Comparison of ENCODE assay signal across 13 mouse cellular contexts in the genomic region with DNA sequence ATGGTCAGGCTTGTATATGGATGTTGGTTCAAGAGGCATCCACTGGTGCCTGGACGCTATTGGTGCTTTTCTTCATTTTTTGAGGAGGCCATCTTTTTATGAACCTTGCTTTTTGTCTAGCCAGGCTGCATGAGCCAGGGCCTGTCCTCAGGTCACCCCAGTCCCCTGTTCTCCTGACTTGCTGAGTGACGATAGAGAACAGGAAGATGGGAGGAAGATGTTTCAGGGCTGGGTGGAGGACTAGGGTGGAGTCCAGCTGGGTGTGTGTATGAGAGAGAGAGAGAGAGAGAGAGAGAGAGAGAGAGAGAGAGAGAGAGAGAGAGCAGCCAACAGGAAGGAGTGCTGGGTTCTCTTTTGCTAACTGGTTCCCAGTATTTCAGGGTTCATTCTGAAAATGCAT.
DNase-seq lines count a peak whose midpoint lies in the region; ATAC-seq and TF ChIP-seq lines count a peak whose summit lies in the region.
"Had no signal": no experiment of that assay in that cellular context is flagged by ENCODE, and none has a peak within 500 bp of the region (broad histone marks: within the 10 kb centered on the region; RNA-seq: fewer than 3 reads in every experiment).

No protein-coding gene starts in this region.

- no peak for TF ChIP-seq EP300 in lung, postnatal 0 days (IDR thresholded peaks at IDR 0.05)

- DNase-seq in lung, postnatal 0 days (ENCODE audit: low spot score): no peak
- DNase-seq in lung, adult 2 months: no peak
- no peak for DNase-seq in cerebellum, adult 2 months
- DNase-seq: cerebellum, postnatal 25 days; liver, embryonic 13.5 days; thymus, postnatal 36 days had no signal

- TF ChIP-seq CTCF in lung, postnatal 0 days (IDR thresholded peaks at IDR 0.05): no peak
- TF ChIP-seq CTCF in lung, adult 2 months (IDR thresholded peaks at IDR 0.05; ENCODE audit: insufficient read depth, low read length): no peak
- TF ChIP-seq CTCF in cerebellum, adult 2 months (IDR thresholded peaks at IDR 0.05; ENCODE audit: borderline replicate concordance, insufficient read depth, low read depth, low read length): no peak

- no peak for ATAC-seq in heart, embryonic 13.5 days (ENCODE audit: extremely low read depth, insufficient number of reproducible peaks, low FRiP score, low TSS enrichment)
- no peak for ATAC-seq in heart, embryonic 11.5 days (replicated peaks; ENCODE audit: insufficient number of reproducible peaks, low FRiP score, low TSS enrichment)
- no peak for ATAC-seq in lung, postnatal 0 days
- ATAC-seq in intestine, embryonic 15.5 days: peak; percentile 3; the same call in 1 of the 2 replicates
- ATAC-seq in stomach, embryonic 14.5 days (ENCODE audit: insufficient number of reproducible peaks, insufficient read depth, low FRiP score, low read depth): no peak

- H3K4me1 ChIP-seq in heart, embryonic 13.5 days: peaks cover 63% of the 10 kb centered on the region
- H3K4me1 ChIP-seq in heart, embryonic 11.5 days (ENCODE audit: control insufficient read depth, insufficient read depth, low read length): peaks cover 21% of the 10 kb centered on the region
- peaks cover 13% of the 10 kb centered on the region for H3K4me1 ChIP-seq in lung, postnatal 0 days (ENCODE audit: insufficient read depth, low read depth, low read length)
- H3K4me1 ChIP-seq in lung, adult 2 months (ENCODE audit: control insufficient read depth, insufficient read depth, low read length): peaks cover 30% of the 10 kb centered on the region
- H3K4me1 ChIP-seq in intestine, embryonic 15.5 days (replicated peaks): peaks cover 15% of the 10 kb centered on the region
- H3K4me1 ChIP-seq in stomach, embryonic 14.5 days (ENCODE audit: control insufficient read depth, insufficient read depth, low read length): peaks cover 16% of the 10 kb centered on the region
- no peaks in the 10 kb centered on the region for H3K4me1 ChIP-seq in cerebellum, adult 2 months (ENCODE audit: control insufficient read depth, insufficient read depth, low read length)
- H3K4me1 ChIP-seq: liver, embryonic 13.5 days had no signal

- 0 out of 2 replicates have a peak overlapping the region, but pooled peaks have one; percentile 25 for H3K9ac ChIP-seq in heart, embryonic 13.5 days
- no peak overlapping the region for H3K9ac ChIP-seq in heart, embryonic 11.5 days (ENCODE audit: low read depth, low read length)
- no peak overlapping the region for H3K9ac ChIP-seq in lung, postnatal 0 days (replicated peaks; ENCODE audit: low read depth)
- no peak overlapping the region for H3K9ac ChIP-seq in intestine, embryonic 15.5 days
- H3K9ac ChIP-seq in stomach, embryonic 14.5 days (replicated peaks; ENCODE audit: low read depth, low read length): no peak overlapping the region
- H3K9ac ChIP-seq: hindbrain, embryonic 14.5 days; liver, embryonic 13.5 days had no signal

- no peak overlapping the region for H3K4me3 ChIP-seq in heart, embryonic 13.5 days
- no peak overlapping the region for H3K4me3 ChIP-seq in heart, embryonic 11.5 days (ENCODE audit: low read depth, low read length)
- H3K4me3 ChIP-seq in lung, postnatal 0 days (ENCODE audit: low read depth, low read length): no peak overlapping the region
- no peak overlapping the region for H3K4me3 ChIP-seq in lung, adult 2 months (replicated peaks; ENCODE audit: extremely low read depth, low read depth, low read length)
- H3K4me3 ChIP-seq in intestine, embryonic 15.5 days (replicated peaks): no peak overlapping the region
- H3K4me3 ChIP-seq in stomach, embryonic 14.5 days (ENCODE audit: low read depth, low read length): no peak overlapping the region
- H3K4me3 ChIP-seq in cerebellum, adult 2 months (replicated peaks; ENCODE audit: insufficient read depth, low read depth, low read length): no peak overlapping the region
- H3K4me3 ChIP-seq: left cerebral cortex, adult 2 months; liver, embryonic 13.5 days had no signal

- H3K9me3 ChIP-seq in heart, embryonic 13.5 days: no peaks in the 10 kb centered on the region
- H3K9me3 ChIP-seq in heart, embryonic 11.5 days (replicated peaks; ENCODE audit: control insufficient read depth, low read length): no peaks in the 10 kb centered on the region
- H3K9me3 ChIP-seq in lung, postnatal 0 days (ENCODE audit: low read length): no peaks in the 10 kb centered on the region
- H3K9me3 ChIP-seq in intestine, embryonic 15.5 days: no peaks in the 10 kb centered on the region
- no peaks in the 10 kb centered on the region for H3K9me3 ChIP-seq in stomach, embryonic 14.5 days (ENCODE audit: control insufficient read depth, low read depth, low read length)
- H3K9me3 ChIP-seq: liver, embryonic 13.5 days had no signal

- WGBS in heart, embryonic 13.5 days: 70% methylated on average over 2 of the region's 2 CpGs
- WGBS in heart, embryonic 11.5 days (ENCODE audit: insufficient replicate concordance): 63% methylated on average over 2 of the region's 2 CpGs
- WGBS in lung, postnatal 0 days: 60% methylated on average over 2 of the region's 2 CpGs
- 44% methylated on average over 2 of the region's 2 CpGs for WGBS in lung, adult 2 months
- 57% methylated on average over 2 of the region's 2 CpGs for WGBS in intestine, embryonic 15.5 days
- WGBS in stomach, embryonic 14.5 days: 66% methylated on average over 2 of the region's 2 CpGs
- 91% methylated on average over 2 of the region's 2 CpGs for WGBS in cerebellum, adult 2 months

- H3K4me2 ChIP-seq in heart, embryonic 13.5 days: no peak overlapping the region
- H3K4me2 ChIP-seq in heart, embryonic 11.5 days: no peak overlapping the region
- H3K4me2 ChIP-seq in lung, postnatal 0 days (replicated peaks; ENCODE audit: low read depth, low read length): no peak overlapping the region
- H3K4me2 ChIP-seq in intestine, embryonic 15.5 days (replicated peaks): no peak overlapping the region
- no peak overlapping the region for H3K4me2 ChIP-seq in stomach, embryonic 14.5 days (replicated peaks; ENCODE audit: low read depth, low read length)
- H3K4me2 ChIP-seq: hindbrain, embryonic 14.5 days; liver, embryonic 13.5 days; midbrain, embryonic 11.5 days had no signal

- peak overlapping the region; percentile 79 for H3K27ac ChIP-seq in heart, embryonic 13.5 days (replicated peaks)
- H3K27ac ChIP-seq in heart, embryonic 11.5 days (ENCODE audit: low read depth, low read length): no peak overlapping the region
- H3K27ac ChIP-seq in lung, postnatal 0 days (ENCODE audit: low read length): peak overlapping the region; percentile 64
- H3K27ac ChIP-seq in intestine, embryonic 15.5 days: peak overlapping the region; percentile 88
- H3K27ac ChIP-seq in stomach, embryonic 14.5 days (ENCODE audit: low read length): peak overlapping the region; percentile 84
- H3K27ac ChIP-seq in cerebellum, adult 2 months (ENCODE audit: insufficient read depth, low read length): no peak overlapping the region
- H3K27ac ChIP-seq: hindbrain, embryonic 14.5 days; left cerebral cortex, adult 2 months; liver, embryonic 13.5 days had no signal

- no peaks in the 10 kb centered on the region for H3K36me3 ChIP-seq in heart, embryonic 13.5 days
- no peaks in the 10 kb centered on the region for H3K36me3 ChIP-seq in heart, embryonic 11.5 days (ENCODE audit: control insufficient read depth, insufficient read depth, low read length)
- no peaks in the 10 kb centered on the region; the same call in 1 of the 2 replicates for H3K36me3 ChIP-seq in lung, postnatal 0 days (ENCODE audit: insufficient read depth, low read length)
- H3K36me3 ChIP-seq in intestine, embryonic 15.5 days: no peaks in the 10 kb centered on the region
- no peaks in the 10 kb centered on the region for H3K36me3 ChIP-seq in stomach, embryonic 14.5 days (ENCODE audit: control insufficient read depth, insufficient read depth, low read length)
- H3K36me3 ChIP-seq: liver, embryonic 13.5 days had no signal

- TF ChIP-seq POLR2A in lung, adult 2 months (IDR thresholded peaks at IDR 0.05; ENCODE audit: borderline replicate concordance, extremely low read depth, low read depth, low read length): no peak
- no peak for TF ChIP-seq POLR2A in cerebellum, adult 2 months (IDR thresholded peaks at IDR 0.05; ENCODE audit: borderline replicate concordance, insufficient read depth, low read length)

- H3K27me3 ChIP-seq in heart, embryonic 13.5 days (replicated peaks): no peaks in the 10 kb centered on the region
- no peaks in the 10 kb centered on the region for H3K27me3 ChIP-seq in heart, embryonic 11.5 days (ENCODE audit: control insufficient read depth, insufficient read depth, low read length)
- H3K27me3 ChIP-seq in lung, postnatal 0 days (replicated peaks; ENCODE audit: insufficient read depth, low read length): no peaks in the 10 kb centered on the region
- H3K27me3 ChIP-seq in intestine, embryonic 15.5 days (replicated peaks): no peaks in the 10 kb centered on the region
- H3K27me3 ChIP-seq in stomach, embryonic 14.5 days (ENCODE audit: control insufficient read depth, insufficient read depth, low read length): no peaks in the 10 kb centered on the region
- no peaks in the 10 kb centered on the region for H3K27me3 ChIP-seq in cerebellum, adult 2 months (ENCODE audit: control insufficient read depth, insufficient read depth, low read length)
- H3K27me3 ChIP-seq: liver, embryonic 13.5 days had no signal

Comparison
In these comparisons a context has a peak if more than half of its experiments do, and no peak if none do; other contexts are left out.
1. H3K27ac ChIP-seq: peak in heart, embryonic 13.5 days (single experiment), lung, postnatal 0 days (single experiment), intestine, embryonic 15.5 days (single experiment) and stomach, embryonic 14.5 days (single experiment); none in heart, embryonic 11.5 days (single experiment) and cerebellum, adult 2 months (single experiment).